8 mouse cellular contexts compared by ENCODE assay signal in the genomic region with DNA sequence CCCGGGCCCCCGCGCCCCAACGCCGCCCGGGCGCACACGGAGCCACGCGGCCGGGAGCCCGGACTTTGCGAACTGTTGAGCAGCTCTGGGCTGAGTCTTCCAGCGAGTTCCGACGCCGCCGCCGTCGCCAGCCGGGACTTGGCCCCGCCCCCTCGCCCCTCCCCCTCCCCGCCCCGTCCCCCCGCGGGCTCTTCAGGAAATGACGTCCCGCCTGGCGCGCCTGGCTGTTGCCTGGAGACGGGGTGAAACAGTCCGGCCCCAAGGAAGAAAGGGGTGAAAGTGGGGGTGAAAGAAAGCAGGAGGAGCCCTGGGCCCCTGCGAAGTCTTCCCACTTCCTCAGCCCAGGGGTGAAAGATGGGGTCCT. TPM values are rescaled to one million over a fixed set of nuclear protein-coding genes. Genes with fewer than 3 reads are reported as not detected.
DNase-seq lines count a peak whose midpoint lies in the region; ATAC-seq and TF ChIP-seq lines count a peak whose summit lies in the region.

A gene (minus strand): TSS at position 77 of the 364 bp plus-strand sequence.

- peak within 1 kb of the TSS; percentile 72 for H3K4me3 ChIP-seq in forebrain, embryonic 16.5 days (replicated peaks; ENCODE audit: low read length)
- H3K4me3 ChIP-seq in lung, embryonic 15.5 days: peak within 1 kb of the TSS; percentile 82
- peak within 1 kb of the TSS; percentile 60 for H3K4me3 ChIP-seq in olfactory bulb, adult 2 months (ENCODE audit: insufficient read depth, low read depth, low read length)
- H3K4me3 ChIP-seq in thymus, adult 2 months (ENCODE audit: control insufficient read depth, insufficient read depth, low read length): peak within 1 kb of the TSS; percentile 63

- peak within 1 kb of the TSS; percentile 67 for H3K9ac ChIP-seq in forebrain, embryonic 16.5 days (replicated peaks; ENCODE audit: low read depth, low read length)
- H3K9ac ChIP-seq in lung, embryonic 15.5 days: peak within 1 kb of the TSS; percentile 61

- peaks cover 27% of the 10 kb centered on the region for H3K4me1 ChIP-seq in forebrain, embryonic 16.5 days (replicated peaks; ENCODE audit: control insufficient read depth, insufficient read depth, low read length)
- H3K4me1 ChIP-seq in lung, embryonic 15.5 days: peaks cover 27% of the 10 kb centered on the region
- peaks cover 22% of the 10 kb centered on the region for H3K4me1 ChIP-seq in olfactory bulb, adult 2 months (ENCODE audit: control insufficient read depth, insufficient read depth, low read length)
- H3K4me1 ChIP-seq in thymus, adult 2 months (replicated peaks; ENCODE audit: control insufficient read depth, insufficient read depth, low read length): peaks cover 28% of the 10 kb centered on the region

- ATAC-seq in CD4-positive, CD25-positive, alpha-beta regulatory T cell, adult 4 months: peak; percentile 80
- ATAC-seq in forebrain, embryonic 16.5 days: peak; percentile 82
- peak; percentile 86 for ATAC-seq in lung, embryonic 15.5 days (ENCODE audit: borderline replicate concordance, extremely low read depth, low FRiP score, low TSS enrichment)

- peak within 1 kb of the TSS; percentile 80 for H3K4me2 ChIP-seq in forebrain, embryonic 16.5 days (ENCODE audit: low read length)
- H3K4me2 ChIP-seq in lung, embryonic 15.5 days: peak within 1 kb of the TSS; percentile 98

- TF ChIP-seq CTCF in olfactory bulb, adult 2 months (IDR thresholded peaks at IDR 0.05; ENCODE audit: insufficient read depth, low read depth, low read length): no peak
- TF ChIP-seq CTCF in thymus, adult 2 months (IDR thresholded peaks at IDR 0.05; ENCODE audit: borderline replicate concordance, control insufficient read depth, extremely low read depth, insufficient read depth, low read length, poor library complexity): no peak

- H3K9me3 ChIP-seq in forebrain, embryonic 16.5 days (ENCODE audit: control insufficient read depth, low read length): no peaks in the 10 kb centered on the region
- H3K9me3 ChIP-seq in lung, embryonic 15.5 days: no peaks in the 10 kb centered on the region

- no peaks in the 10 kb centered on the region for H3K36me3 ChIP-seq in forebrain, embryonic 16.5 days (ENCODE audit: control insufficient read depth, insufficient read depth)
- H3K36me3 ChIP-seq in lung, embryonic 15.5 days: no peaks in the 10 kb centered on the region
- no peaks in the 10 kb centered on the region for H3K36me3 ChIP-seq in thymus, adult 2 months (ENCODE audit: control insufficient read depth, insufficient read depth, low read length)

- no peak within 1 kb of the TSS for H3K27ac ChIP-seq in forebrain, embryonic 16.5 days (ENCODE audit: low read length)
- no peak within 1 kb of the TSS for H3K27ac ChIP-seq in lung, embryonic 15.5 days
- H3K27ac ChIP-seq in olfactory bulb, adult 2 months (ENCODE audit: insufficient read depth, low read depth, low read length): no peak within 1 kb of the TSS
- H3K27ac ChIP-seq in thymus, adult 2 months (ENCODE audit: control insufficient read depth, insufficient read depth, low read length): peak within 1 kb of the TSS; percentile 61

- WGBS in forebrain, embryonic 16.5 days: 0% methylated on average over 31 of the region's 34 CpGs
- under 1% methylated on average over 31 of the region's 34 CpGs for WGBS in lung, embryonic 15.5 days
- WGBS in olfactory bulb, adult 2 months: 2% methylated on average over 34 of the region's 34 CpGs
- WGBS in thymus, adult 2 months: 1% methylated on average over 33 of the region's 34 CpGs

- peak; percentile 34 for DNase-seq in brain, embryonic 18.5 days (ENCODE audit: low read depth, low spot score)
- peak; percentile 48 for DNase-seq in heart, postnatal 25 days (ENCODE audit: low spot score)
- DNase-seq in layer of hippocampus, adult 18-20 months (ENCODE audit: low spot score in 2 of 2): peak in 1 of 2 experiments; percentile 55
- peak; percentile 84 for DNase-seq in thymus, adult 2 months

- intact Hi-C loops in heart, postnatal 25 days (cut with DNase I): loop anchor here (5.0 kb wide), 3 partner anchors 46 to 124 kb away; a partner anchor contains a TSS

- peaks cover 4% of the 10 kb centered on the region; the same call in 1 of the 2 replicates for H3K27me3 ChIP-seq in forebrain, embryonic 16.5 days (replicated peaks; ENCODE audit: control insufficient read depth, insufficient read depth, low read length)
- peaks cover 43% of the 10 kb centered on the region for H3K27me3 ChIP-seq in lung, embryonic 15.5 days
- H3K27me3 ChIP-seq in thymus, adult 2 months (ENCODE audit: control insufficient read depth, insufficient read depth, low read length): no peaks in the 10 kb centered on the region

- no peak for TF ChIP-seq POLR2A in olfactory bulb, adult 2 months (IDR thresholded peaks at IDR 0.05; ENCODE audit: insufficient read depth, low read depth, low read length)
- TF ChIP-seq POLR2A in thymus, adult 2 months (IDR thresholded peaks at IDR 0.05; ENCODE audit: control insufficient read depth, extremely low read depth, insufficient read depth, low read length, poor library complexity): peak; percentile 55; the same call in 1 of the 2 replicates

RNA-seq across cellular contexts. Expression of the gene that starts here (rescaled TPM):
- 1 to 10 TPM; 3.4 to 4.0 TPM for polyA plus RNA-seq in CD4-positive, CD25-positive, alpha-beta regulatory T cell, adult 4 months (2017; shearing (Covaris generic))
- 5.1 and 6.4 TPM in 2 replicates for polyA plus RNA-seq in forebrain, embryonic 16.5 days (2015; fragmentation: Nextera tagmentation; extraction: Ambion mirVana)
- 10 to 100 TPM; 36.9 to 41.9 TPM for total RNA-seq in heart, postnatal 25 days (2021)
- total RNA-seq in layer of hippocampus, adult 18-20 months (2021): 10 to 100 TPM; 18.0 to 21.8 TPM
- polyA plus RNA-seq in lung, embryonic 15.5 days (2015; fragmentation: Nextera tagmentation; extraction: Ambion mirVana): 2.7 and 2.8 TPM in 2 replicates
- not detected in 2 replicates for polyA plus RNA-seq in olfactory bulb, adult 2 months (2012; ENCODE audit: insufficient read depth, insufficient read length, low replicate concordance, missing spikeins)
- 132 and 204 TPM in 2 replicates for polyA plus RNA-seq in thymus, adult 2 months (2012; rRNA removed)

Comparison
In these comparisons a context has a peak if more than half of its experiments do, and no peak if none do; other contexts are left out.
1. RNA of the gene that starts here (polyA plus RNA-seq): 132 to 204 TPM in thymus, adult 2 months; 5.1 to 6.4 TPM in forebrain, embryonic 16.5 days, 3.4 to 4.0 TPM in CD4-positive, CD25-positive, alpha-beta regulatory T cell, adult 4 months, 2.7 to 2.8 TPM in lung, embryonic 15.5 days and not detected in olfactory bulb, adult 2 months; every median in the first group is over 10 times any median in the second.
2. Peak in every context shown above with its lines, with median percentiles within 50 percentile points of each other: ATAC-seq and H3K4me3 ChIP-seq.